Mouse (Mus musculus): Measurements from ENCODE around the gene Hs3st4.

Gene Hs3st4

GRCm38 (mm10) chr7:124141229-124141628 lies 158.6 kb downstream of the Hs3st4 start:
- no peak for DNase-seq

GRCm38 (mm10) chr7:124150901-124151300 lies 168.2 kb downstream of the Hs3st4 start:
- DNase-seq, result no peak

GRCm38 (mm10) chr7:124163301-124163700 lies 180.6 kb downstream of the Hs3st4 start:
- no peak for DNase-seq

- DNase-seq, result no peak
Observed at GRCm38 (mm10) chr7:124166229-124166628, 183.6 kb downstream of the Hs3st4 start.

GRCm38 (mm10) chr7:124168796-124169195 lies 186.1 kb downstream of the Hs3st4 start:
- DNase-seq, result no peak

- DNase-seq, result no peak
Observed at GRCm38 (mm10) chr7:124170001-124170400, 187.3 kb downstream of the Hs3st4 start.

GRCm38 (mm10) chr7:124171992-124172391 lies 189.3 kb downstream of the Hs3st4 start:
- no peak for DNase-seq

- no peak for DNase-seq
Observed at GRCm38 (mm10) chr7:124180926-124181325, 198.3 kb downstream of the Hs3st4 start.

GRCm38 (mm10) chr7:124184693-124185092 lies 202.0 kb downstream of the Hs3st4 start:
- DNase-seq, result no peak

GRCm38 (mm10) chr7:124198811-124199570 lies 216.3 kb downstream of the Hs3st4 start:
- peak; percentile 3 for DNase-seq

- DNase-seq, result no peak
Observed at GRCm38 (mm10) chr7:124216921-124217320, 234.3 kb downstream of the Hs3st4 start.

GRCm38 (mm10) chr7:124220556-124220955 lies 237.9 kb downstream of the Hs3st4 start:
- DNase-seq, result no peak

- DNase-seq, result no peak
Observed at GRCm38 (mm10) chr7:124237896-124238670, 255.4 kb downstream of the Hs3st4 start.

GRCm38 (mm10) chr7:124239903-124240647 lies 257.4 kb downstream of the Hs3st4 start:
- DNase-seq, result no peak

- no peak for DNase-seq
Observed at GRCm38 (mm10) chr7:124249838-124250237, 267.2 kb downstream of the Hs3st4 start.

GRCm38 (mm10) chr7:124250566-124250965 lies 267.9 kb downstream of the Hs3st4 start:
- DNase-seq, result no peak

- no peak for DNase-seq
Observed at GRCm38 (mm10) chr7:124258419-124258818, 275.8 kb downstream of the Hs3st4 start.

- DNase-seq, result no peak
Observed at GRCm38 (mm10) chr7:124270734-124271133, 288.1 kb downstream of the Hs3st4 start.

GRCm38 (mm10) chr7:124289873-124290272 lies 307.2 kb downstream of the Hs3st4 start:
- DNase-seq, result no peak

- peak; percentile 12 for DNase-seq
Observed at GRCm38 (mm10) chr7:124319451-124319850, 336.8 kb downstream of the Hs3st4 start.

GRCm38 (mm10) chr7:124335635-124336034 lies 353.0 kb downstream of the Hs3st4 start:
- DNase-seq, result no peak

- no peak for DNase-seq
Observed at GRCm38 (mm10) chr7:124341510-124341909, 358.8 kb downstream of the Hs3st4 start.

Measured in cerebellum, adult 11 months (tissue).